Mouse (Mus musculus): ENCODE measurements around the gene Phc3.
A peak's percentile ranks its signal among the peaks of the same experiment; 100 is the strongest.

The Phc3 gene

DNA sequence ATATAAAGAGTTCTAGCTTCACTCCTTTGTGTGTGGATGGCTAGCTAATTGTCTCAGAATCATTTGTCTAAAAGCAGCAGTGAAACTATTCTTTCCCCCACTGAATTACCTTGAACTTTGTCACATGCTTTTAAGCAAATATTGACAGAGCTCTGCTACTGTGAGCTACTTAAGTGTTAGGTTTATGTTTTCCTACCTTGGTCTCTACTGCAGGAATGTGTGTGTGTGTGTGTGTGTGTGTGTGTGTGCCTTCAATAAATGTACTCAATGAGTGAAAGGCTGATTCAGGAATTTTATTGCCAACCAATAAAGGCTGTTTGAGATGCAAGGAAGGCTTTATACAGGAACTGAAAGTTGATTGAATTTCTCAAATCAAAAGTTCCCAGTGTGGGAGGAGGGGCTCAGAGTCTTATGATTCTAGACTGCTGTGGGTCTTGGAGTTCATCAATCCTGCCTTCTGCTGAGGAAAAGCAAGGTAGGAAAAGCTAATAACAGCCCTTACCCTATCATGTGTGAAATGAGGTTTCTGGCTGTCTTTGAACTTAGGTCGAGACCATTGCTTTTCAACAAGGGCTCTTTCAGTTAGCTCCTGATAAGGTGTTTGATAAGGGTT, 7.9 kb upstream of the Phc3 start:
- DNase-seq: no peak

- peak; percentile 80 for DNase-seq
These were observed 6.0 kb upstream of the Phc3 start for GRCm38 (mm10) chr3:30975102-30975754.

- DNase-seq: peak; percentile 71
These were observed 603 bp downstream of the Phc3 start for GRCm38 (mm10) chr3:30968531-30969092.

DNA sequence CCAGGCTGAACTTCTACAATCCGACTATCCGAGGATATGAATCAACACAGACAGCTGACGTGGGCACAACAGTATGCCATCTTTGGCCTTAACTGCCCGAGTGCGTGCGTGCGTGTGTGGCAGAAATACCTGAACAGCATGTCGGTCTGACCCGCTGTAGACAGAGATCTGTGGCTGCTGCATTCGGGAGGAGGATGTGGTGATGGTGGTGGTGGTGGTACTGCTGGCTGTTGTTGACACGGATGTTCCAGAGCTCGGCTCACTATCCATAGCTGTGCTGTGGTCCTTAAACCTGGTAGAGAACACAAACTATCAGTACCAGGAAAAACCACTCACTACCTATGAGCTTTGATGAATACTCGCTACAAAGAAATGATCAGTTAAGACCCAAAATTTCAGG, 3.6 kb downstream of the Phc3 start:
- DNase-seq: peak; percentile 18

DNA sequence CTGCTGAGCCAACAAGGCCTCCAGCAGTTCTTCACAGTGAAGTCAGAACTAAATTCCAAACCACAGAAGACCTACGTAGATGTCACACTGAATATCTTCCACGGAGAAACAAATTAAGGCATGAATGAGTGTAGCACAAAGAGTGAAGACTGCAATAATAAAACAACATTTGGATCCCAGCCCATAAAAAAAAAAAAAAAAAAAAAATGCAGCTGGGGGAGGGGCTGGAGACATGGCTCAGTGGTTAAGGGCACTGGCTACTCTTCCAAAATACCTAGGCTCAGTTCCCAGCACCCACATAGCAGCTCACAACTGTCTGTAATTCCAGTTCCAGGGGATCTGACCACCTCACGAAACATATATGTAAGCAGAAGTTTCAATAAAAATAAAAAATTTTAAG, 5.0 kb downstream of the Phc3 start:
- no peak for DNase-seq

DNA sequence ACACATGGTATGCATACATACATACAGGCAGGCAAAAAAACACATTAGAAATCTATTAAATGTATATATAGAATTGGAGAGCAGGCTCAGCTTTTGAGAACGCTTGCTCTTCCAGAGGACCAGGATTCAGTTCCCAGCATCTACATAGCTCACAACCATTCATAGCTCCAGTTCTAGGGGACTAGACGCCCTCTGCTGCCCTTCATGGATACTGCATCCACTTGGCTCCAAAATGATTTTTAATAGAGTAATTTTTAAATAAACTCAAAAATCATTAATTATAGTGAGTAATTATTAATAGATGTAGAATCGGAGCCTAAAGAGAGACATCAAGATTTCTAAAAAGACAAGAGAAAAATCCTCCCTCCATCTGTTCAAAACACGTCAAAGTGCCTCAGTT, 6.1 kb downstream of the Phc3 start:
- DNase-seq: no peak

DNA sequence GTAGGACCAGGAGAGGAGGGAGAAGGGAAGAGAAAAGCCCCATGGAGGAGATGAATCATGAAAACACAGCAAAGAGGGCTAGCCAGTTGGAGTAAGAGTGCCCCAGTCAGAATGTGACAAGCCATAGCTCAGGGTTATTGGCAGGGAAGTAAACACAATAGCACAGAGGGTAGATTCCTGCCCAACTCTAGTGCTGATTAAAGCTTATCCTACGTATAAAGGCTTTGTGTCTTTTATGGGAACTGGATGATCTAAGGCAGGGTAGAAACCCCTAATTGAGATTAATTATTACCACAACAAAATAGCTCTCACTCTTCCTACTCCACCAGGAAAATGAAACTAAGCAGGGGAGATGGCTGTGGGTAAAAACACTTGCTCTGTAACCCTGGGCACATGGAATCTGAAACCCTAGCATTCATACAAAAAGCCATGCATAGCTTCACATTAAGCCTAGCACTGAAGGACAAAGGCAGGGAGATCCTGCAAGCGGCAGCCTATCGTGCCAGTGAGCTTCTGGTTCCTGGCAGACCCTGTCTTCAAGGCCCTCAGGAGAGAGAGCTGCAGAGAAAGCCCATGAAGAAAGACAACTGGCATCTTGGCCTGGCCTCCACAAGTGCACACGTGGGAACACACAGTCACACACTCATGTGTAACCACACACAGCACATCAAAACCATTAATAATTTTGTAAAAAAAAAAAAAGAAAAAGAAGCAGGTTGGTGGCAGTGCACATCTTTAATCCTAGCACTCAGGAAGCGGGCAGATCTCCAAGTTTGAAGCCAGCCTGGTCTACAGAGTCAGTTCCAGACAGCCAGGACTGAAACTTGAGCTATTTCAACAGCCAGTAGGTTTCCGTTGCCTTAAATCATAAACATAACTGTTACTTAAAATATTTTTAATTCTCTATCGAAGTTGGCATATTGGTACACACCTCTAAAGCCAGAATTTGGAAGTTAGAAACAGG, 9.1 kb downstream of the Phc3 start:
- DNase-seq: no peak

DNA sequence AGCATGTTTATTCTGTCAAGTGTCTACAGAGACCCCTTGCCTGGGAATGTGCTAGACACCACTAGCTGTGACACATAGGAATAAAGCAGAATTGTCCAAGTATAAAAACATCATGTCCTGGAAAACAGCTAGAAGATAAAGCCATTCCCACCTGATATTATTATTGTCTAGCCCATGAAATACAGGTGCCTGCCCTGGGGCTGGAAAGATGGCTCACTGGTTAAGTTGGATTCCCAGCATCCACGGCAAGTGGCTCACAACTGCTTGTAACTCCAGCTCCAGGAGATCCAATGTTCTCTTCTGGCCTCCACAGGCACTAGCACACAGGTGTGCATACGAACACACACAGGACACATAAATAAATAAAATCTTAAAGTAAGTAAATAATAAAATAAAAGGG, 10.5 kb downstream of the Phc3 start:
- no peak for DNase-seq

- no peak for DNase-seq
These were observed 12.9 kb downstream of the Phc3 start for GRCm38 (mm10) chr3:30956327-30956726.

DNA sequence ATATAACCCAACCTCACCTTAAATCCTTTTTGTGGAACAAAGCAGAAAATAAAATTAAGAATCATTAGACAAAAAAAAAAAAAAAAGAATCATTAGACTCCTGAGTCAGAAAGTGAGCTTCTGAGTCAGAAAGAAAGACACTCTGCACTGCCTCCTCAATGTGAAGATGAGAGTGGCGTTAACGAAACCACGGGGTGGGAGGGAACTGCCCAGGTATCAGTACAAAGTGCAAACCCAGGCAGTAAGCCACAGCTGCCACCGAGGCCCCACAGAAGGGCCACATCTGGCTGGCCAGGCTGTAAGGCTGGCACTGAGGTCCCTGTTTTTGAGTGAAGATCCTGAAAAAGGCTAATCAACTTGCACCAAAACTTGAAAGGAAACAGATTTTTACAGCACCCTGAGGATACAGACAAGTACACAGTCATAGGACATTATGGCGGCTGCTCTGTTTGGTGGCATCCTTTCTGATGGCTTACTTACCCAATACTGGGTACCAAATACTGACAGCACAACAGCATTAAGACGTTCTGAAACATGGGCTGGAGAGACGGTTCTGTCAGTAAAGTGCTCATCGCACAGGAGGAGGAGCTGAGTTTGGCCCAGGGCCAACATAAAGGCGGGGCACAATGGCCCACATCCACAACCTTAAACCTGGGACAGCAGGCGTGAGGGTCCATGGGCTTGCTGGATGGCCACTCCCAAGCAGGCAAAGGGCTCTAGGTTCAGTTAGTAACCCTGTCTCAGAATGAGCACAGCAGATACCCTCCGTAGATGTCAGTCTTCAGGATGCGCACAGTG, 16.7 kb downstream of the Phc3 start:
- no peak for DNase-seq

- DNase-seq: no peak
These were observed 17.6 kb downstream of the Phc3 start for GRCm38 (mm10) chr3:30951652-30952051.

DNA sequence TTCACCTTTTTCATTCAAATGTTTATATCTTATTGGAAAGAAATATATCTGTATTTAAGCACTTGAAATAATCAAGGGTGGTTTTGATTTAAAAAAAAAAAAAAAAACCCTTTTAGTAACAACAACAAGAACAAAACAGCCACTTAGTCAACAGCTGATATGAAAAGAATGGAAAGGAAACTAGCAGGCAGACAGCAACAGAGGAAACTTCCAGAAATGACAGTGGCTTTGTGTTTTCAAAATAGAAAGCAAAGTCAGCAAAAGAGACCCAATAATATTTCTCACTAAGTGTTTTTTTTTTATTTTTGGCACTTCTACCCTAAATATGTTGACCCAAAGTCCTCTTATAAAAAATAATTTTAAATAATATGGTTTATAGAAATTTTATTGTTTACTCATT, 34.8 kb downstream of the Phc3 start:
- DNase-seq: no peak

- DNase-seq: no peak
These were observed 39.4 kb downstream of the Phc3 start for GRCm38 (mm10) chr3:30929828-30930227.

GRCm38 (mm10) chr3:30927664-30928063, 41.6 kb downstream of the Phc3 start:
- DNase-seq: no peak

GRCm38 (mm10) chr3:30917160-30917559, 52.1 kb downstream of the Phc3 start:
- DNase-seq: no peak

DNA sequence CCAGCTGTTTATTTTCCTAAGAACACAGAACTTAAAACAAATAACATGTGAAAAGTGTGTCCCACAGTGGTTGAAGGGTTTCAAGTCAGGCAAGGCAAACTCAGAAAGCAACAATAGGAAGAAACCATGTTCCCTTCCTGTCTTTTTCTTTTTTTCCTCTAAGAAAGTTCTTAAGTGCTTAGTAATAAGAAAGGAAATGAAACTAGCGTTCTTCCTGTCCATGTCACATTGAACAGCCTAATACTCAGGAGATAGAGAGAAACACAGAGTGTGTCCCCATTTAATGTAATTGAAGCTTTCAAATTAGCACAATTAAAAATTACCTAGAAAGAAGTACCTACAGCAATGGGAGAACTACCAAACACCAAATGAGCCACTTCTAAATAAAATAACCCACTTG, 64.6 kb downstream of the Phc3 start:
- DNase-seq: no peak

- DNase-seq: no peak
These were observed 69.8 kb downstream of the Phc3 start for GRCm38 (mm10) chr3:30899407-30899806.

- no peak for DNase-seq
These were observed 72.5 kb downstream of the Phc3 start for GRCm38 (mm10) chr3:30896721-30897120.

- no peak for DNase-seq
These were observed 80.2 kb downstream of the Phc3 start for GRCm38 (mm10) chr3:30889014-30889413.

DNA sequence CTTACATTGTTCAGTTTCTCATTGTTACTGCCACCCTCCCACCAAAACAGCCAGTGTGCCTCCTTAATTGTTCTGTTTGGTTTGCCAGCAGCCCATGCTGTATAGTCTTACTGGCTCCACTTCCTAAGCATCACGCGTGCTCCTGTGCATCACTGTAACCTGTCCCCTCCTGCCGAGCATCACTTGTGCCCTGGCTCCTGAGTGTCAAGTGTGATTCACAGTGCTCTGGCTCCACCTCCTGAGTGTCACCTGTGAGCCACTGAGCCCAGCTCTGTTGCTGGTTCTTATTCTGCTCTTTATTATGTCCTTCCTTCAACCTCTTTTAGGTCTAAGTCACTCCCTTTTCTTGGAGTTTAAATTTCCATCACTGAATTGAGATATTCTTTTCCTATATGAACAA, 81.8 kb downstream of the Phc3 start:
- no peak for DNase-seq

DNA sequence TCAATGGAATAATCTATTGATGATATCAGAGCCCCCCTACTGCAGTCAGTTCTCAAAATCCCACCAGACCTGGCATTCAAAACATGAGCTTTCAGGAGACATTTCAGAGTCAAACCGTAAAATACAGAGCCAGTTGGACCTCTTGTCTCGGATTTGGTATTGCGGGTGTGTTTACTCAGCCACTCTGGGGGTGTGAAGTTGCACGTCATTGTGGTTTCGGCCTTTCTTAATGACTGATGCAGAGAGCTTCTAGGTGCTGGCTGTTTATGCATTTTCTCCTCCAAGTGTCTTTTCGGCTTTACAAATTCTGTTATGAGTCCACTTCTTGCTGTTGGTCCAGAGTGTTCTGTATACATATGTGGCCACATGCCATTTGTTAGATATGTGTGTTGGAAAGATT, 92.5 kb downstream of the Phc3 start:
- no peak for DNase-seq

DNA sequence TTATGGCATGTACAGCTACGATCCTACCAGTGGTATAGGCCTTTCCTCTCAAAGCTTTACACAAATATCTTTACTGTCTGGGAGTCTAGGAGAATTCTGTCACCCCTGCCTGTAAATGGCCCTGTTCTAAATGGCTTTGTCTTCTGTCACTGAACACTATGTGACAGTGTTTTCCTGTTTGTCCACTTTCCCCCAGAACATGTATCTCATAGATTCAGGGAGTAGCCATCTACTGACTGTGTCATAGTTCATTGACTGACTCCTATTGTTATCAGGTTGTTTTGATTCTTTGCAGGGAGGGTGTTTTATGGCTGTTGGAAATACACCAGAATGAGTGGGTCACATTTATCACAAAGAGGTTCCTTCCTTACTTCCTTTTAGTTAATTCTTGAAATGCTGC, 99.2 kb downstream of the Phc3 start:
- no peak for DNase-seq

DNA sequence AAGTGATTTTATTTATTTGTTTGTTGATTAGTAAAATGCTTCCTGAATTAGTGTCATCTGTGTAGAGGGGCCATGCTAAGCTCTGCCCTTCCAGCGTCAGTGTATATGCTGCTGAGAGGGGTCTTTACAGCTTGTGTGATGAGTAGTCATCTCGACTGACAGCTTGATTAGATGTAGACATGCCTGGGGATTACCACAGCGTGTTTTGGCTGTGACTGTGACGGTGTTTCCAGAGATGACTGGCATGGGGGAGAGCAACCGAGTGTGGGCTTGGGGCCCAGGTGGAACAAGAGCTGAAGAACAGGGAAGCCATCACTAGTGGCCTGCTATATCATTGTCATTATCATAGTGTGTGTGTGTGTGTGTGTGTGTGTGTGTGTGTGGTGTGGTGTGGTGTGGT, 100.6 kb downstream of the Phc3 start:
- DNase-seq: no peak
